Mouse (Mus musculus): ENCODE measurements at regions not wholly inside any gene's neighbourhood (a gene's known extent, or its start where the extent isn't known, plus 50 kb on each side); places are given as distances from the start of the nearest gene placed in this dataset.
"Not testable (repeated sequence)": the region's sequence is repeated elsewhere in the genome, so short reads cannot be mapped to it uniquely, and the experiment has no call there.

GRCm38 (mm10) chr2:133738839-133739430 lies 187.0 kb downstream of the Bmp2 start:
- ATAC-seq (ENCODE audit: low TSS enrichment), result no peak

GRCm38 (mm10) chr2:133748493-133748892 lies 196.5 kb downstream of the Bmp2 start:
- ATAC-seq (ENCODE audit: low TSS enrichment), result no peak

GRCm38 (mm10) chr2:133749846-133750637 lies 198.1 kb downstream of the Bmp2 start:
- peak; percentile 70 for ATAC-seq (ENCODE audit: low TSS enrichment)

GRCm38 (mm10) chr2:133754088-133754487 lies 202.1 kb downstream of the Bmp2 start:
- no peak for ATAC-seq (ENCODE audit: low TSS enrichment)

- 0 out of 2 replicates have a peak, but pooled peaks have one; percentile 27 for ATAC-seq (ENCODE audit: low TSS enrichment)
Measured at GRCm38 (mm10) chr2:133761496-133761895, 209.5 kb downstream of the Bmp2 start.

- no peak for ATAC-seq (ENCODE audit: low TSS enrichment)
Measured at GRCm38 (mm10) chr2:133768546-133768945, 216.6 kb downstream of the Bmp2 start.

GRCm38 (mm10) chr2:133783588-133784342 lies 231.8 kb downstream of the Bmp2 start:
- peak; percentile 95 for ATAC-seq (ENCODE audit: low TSS enrichment)

- peak; percentile 95 for ATAC-seq (ENCODE audit: low TSS enrichment)
Measured at GRCm38 (mm10) chr2:133791031-133791430, 239.1 kb downstream of the Bmp2 start.

GRCm38 (mm10) chr2:133793293-133793692 lies 241.3 kb downstream of the Bmp2 start:
- no peak for ATAC-seq (ENCODE audit: low TSS enrichment)

GRCm38 (mm10) chr2:133802666-133803065 lies 250.7 kb downstream of the Bmp2 start:
- ATAC-seq (ENCODE audit: low TSS enrichment), result no peak

GRCm38 (mm10) chr2:133821418-133821817 lies 269.5 kb downstream of the Bmp2 start:
- no peak for ATAC-seq (ENCODE audit: low TSS enrichment)

- no peak for ATAC-seq (ENCODE audit: low TSS enrichment)
Measured at GRCm38 (mm10) chr2:133829406-133829805, 277.4 kb downstream of the Bmp2 start.

GRCm38 (mm10) chr2:133850485-133850884 lies 298.5 kb downstream of the Bmp2 start:
- 0 out of 2 replicates have a peak, but pooled peaks have one; percentile 41 for ATAC-seq (ENCODE audit: low TSS enrichment)

GRCm38 (mm10) chr2:133874982-133875381 lies 323.0 kb downstream of the Bmp2 start:
- ATAC-seq (ENCODE audit: low TSS enrichment), result not testable (repeated sequence)

- no peak for ATAC-seq (ENCODE audit: low TSS enrichment)
Measured at GRCm38 (mm10) chr2:133883682-133884081, 331.7 kb downstream of the Bmp2 start.

GRCm38 (mm10) chr2:133906269-133906668 lies 354.3 kb downstream of the Bmp2 start:
- ATAC-seq (ENCODE audit: low TSS enrichment), result no peak

All from frontal cortex, adult (tissue).